Mouse (Mus musculus): ENCODE data around the gene Krt12. TPM values are rescaled to one million over a fixed set of nuclear protein-coding genes. Genes with fewer than 3 reads are reported as not detected.

The Krt12 gene
- polyA plus RNA-seq, 1 experiment = not detected

- Histone ChIP-seq H3K4me1 (ENCODE audit: control insufficient read depth, insufficient read depth, low read length) (no peaks in the 10 kb centered on the region), H3K4me3 (ENCODE audit: insufficient read depth, low read depth, low read length) (no peak overlapping the region), H3K27ac (ENCODE audit: insufficient read depth, low read depth, low read length) (no peak overlapping the region), H3K36me3 (ENCODE audit: control insufficient read depth, insufficient read depth, low read length) (no peaks in the 10 kb centered on the region), H3K27me3 (replicated peaks; ENCODE audit: control insufficient read depth, insufficient read depth, low read length) (no peaks in the 10 kb centered on the region)
- 81% methylated on average over 6 of the region's 6 CpGs for WGBS
- DNase-seq = no peak
- TF ChIP-seq POLR2A (IDR thresholded peaks at IDR 0.05; ENCODE audit: low read depth, low read length) (no peak), CTCF (conservative IDR thresholded peaks at IDR 0.05; ENCODE audit: insufficient read depth, insufficient read length, low read depth, low read length) (no peak)
Observed at GRCm38 (mm10) chr11:99391375-99391774, 30.7 kb downstream of the Krt12 start.

- TF ChIP-seq CTCF (conservative IDR thresholded peaks at IDR 0.05; ENCODE audit: insufficient read depth, insufficient read length, low read depth, low read length) (no peak), POLR2A (IDR thresholded peaks at IDR 0.05; ENCODE audit: low read depth, low read length) (no peak)
- H3K4me1 ChIP-seq (ENCODE audit: control insufficient read depth, insufficient read depth, low read length) = no peaks in the 10 kb centered on the region
- H3K36me3 ChIP-seq (ENCODE audit: control insufficient read depth, insufficient read depth, low read length) = no peaks in the 10 kb centered on the region
- WGBS = 65% methylated on average over 7 of the region's 7 CpGs
- H3K4me3 ChIP-seq (ENCODE audit: insufficient read depth, low read depth, low read length) = no peak overlapping the region
- H3K27me3 ChIP-seq (replicated peaks; ENCODE audit: control insufficient read depth, insufficient read depth, low read length) = no peaks in the 10 kb centered on the region
- no peak for DNase-seq
- H3K27ac ChIP-seq (ENCODE audit: insufficient read depth, low read depth, low read length) = no peak overlapping the region
Observed at GRCm38 (mm10) chr11:99390866-99391265, 31.2 kb downstream of the Krt12 start.

- Histone ChIP-seq H3K36me3 (ENCODE audit: control insufficient read depth, insufficient read depth, low read length) (no peaks in the 10 kb centered on the region), H3K4me1 (ENCODE audit: control insufficient read depth, insufficient read depth, low read length) (no peaks in the 10 kb centered on the region), H3K27ac (ENCODE audit: insufficient read depth, low read depth, low read length) (no peak within 1 kb of the TSS), H3K27me3 (replicated peaks; ENCODE audit: control insufficient read depth, insufficient read depth, low read length) (no peaks in the 10 kb centered on the region), H3K4me3 (ENCODE audit: insufficient read depth, low read depth, low read length) (no peak within 1 kb of the TSS)
- DNase-seq = no peak
- 81% methylated on average over 4 of the region's 4 CpGs for WGBS
- TF ChIP-seq CTCF (conservative IDR thresholded peaks at IDR 0.05; ENCODE audit: insufficient read depth, insufficient read length, low read depth, low read length) (no peak), POLR2A (IDR thresholded peaks at IDR 0.05; ENCODE audit: low read depth, low read length) (no peak)
Observed at GRCm38 (mm10) chr11:99389264-99389663, 32.8 kb downstream of the Krt12 start, which contains the start of gene Krt10. Gene Krt10 (minus strand): TSS chr11:99389364.

- peak; percentile 61 for DNase-seq
- 68% methylated on average over 18 of the region's 18 CpGs for WGBS
- no peak overlapping the region for H3K27ac ChIP-seq (ENCODE audit: insufficient read depth, low read depth, low read length)
- H3K36me3 ChIP-seq (ENCODE audit: control insufficient read depth, insufficient read depth, low read length) = no peaks in the 10 kb centered on the region
- H3K4me3 ChIP-seq (ENCODE audit: insufficient read depth, low read depth, low read length) = no peak overlapping the region
- no peaks in the 10 kb centered on the region for H3K4me1 ChIP-seq (ENCODE audit: control insufficient read depth, insufficient read depth, low read length)
- TF ChIP-seq CTCF (conservative IDR thresholded peaks at IDR 0.05; ENCODE audit: insufficient read depth, insufficient read length, low read depth, low read length) (no peak), POLR2A (IDR thresholded peaks at IDR 0.05; ENCODE audit: low read depth, low read length) (no peak)
- H3K27me3 ChIP-seq (replicated peaks; ENCODE audit: control insufficient read depth, insufficient read depth, low read length) = no peaks in the 10 kb centered on the region
Observed at GRCm38 (mm10) chr11:99388661-99389060, 33.4 kb downstream of the Krt12 start.

GRCm38 (mm10) chr11:99385813-99386721, 36.0 kb downstream of the Krt12 start:
- 2% methylated on average over 71 of the region's 71 CpGs for WGBS

GRCm38 (mm10) chr11:99379568-99379967, 42.5 kb downstream of the Krt12 start:
- H3K4me1 ChIP-seq (ENCODE audit: control insufficient read depth, insufficient read depth, low read length) = no peaks in the 10 kb centered on the region
- peak; percentile 73 for DNase-seq
- no peaks in the 10 kb centered on the region for H3K27me3 ChIP-seq (replicated peaks; ENCODE audit: control insufficient read depth, insufficient read depth, low read length)
- H3K4me3 ChIP-seq (ENCODE audit: insufficient read depth, low read depth, low read length) = no peak overlapping the region
- 16% methylated on average over 5 of the region's 5 CpGs for WGBS
- H3K36me3 ChIP-seq (ENCODE audit: control insufficient read depth, insufficient read depth, low read length) = no peaks in the 10 kb centered on the region
- H3K27ac ChIP-seq (ENCODE audit: insufficient read depth, low read depth, low read length) = no peak overlapping the region
- TF ChIP-seq CTCF (conservative IDR thresholded peaks at IDR 0.05; ENCODE audit: insufficient read depth, insufficient read length, low read depth, low read length) = peak; percentile 91
- TF ChIP-seq POLR2A (IDR thresholded peaks at IDR 0.05; ENCODE audit: low read depth, low read length) = no peak

More at GRCm38 (mm10) chr11:99385813-99386721, 36.0 kb downstream of the Krt12 start:
- peak overlapping the region; percentile 88 for H3K27ac ChIP-seq (ENCODE audit: insufficient read depth, low read depth, low read length)
- TF ChIP-seq POLR2A (IDR thresholded peaks at IDR 0.05; ENCODE audit: low read depth, low read length) (peak; percentile 10), CTCF (conservative IDR thresholded peaks at IDR 0.05; ENCODE audit: insufficient read depth, insufficient read length, low read depth, low read length) (no peak)
- peak; percentile 96 for DNase-seq
- no peaks in the 10 kb centered on the region for H3K4me1 ChIP-seq (ENCODE audit: control insufficient read depth, insufficient read depth, low read length)
- no peaks in the 10 kb centered on the region for H3K36me3 ChIP-seq (ENCODE audit: control insufficient read depth, insufficient read depth, low read length)
- peak overlapping the region; percentile 78 for H3K4me3 ChIP-seq (ENCODE audit: insufficient read depth, low read depth, low read length)
- H3K27me3 ChIP-seq (replicated peaks; ENCODE audit: control insufficient read depth, insufficient read depth, low read length) = no peaks in the 10 kb centered on the region

- H3K4me1 ChIP-seq (ENCODE audit: control insufficient read depth, insufficient read depth, low read length) = no peaks in the 10 kb centered on the region
- no peaks in the 10 kb centered on the region for H3K36me3 ChIP-seq (ENCODE audit: control insufficient read depth, insufficient read depth, low read length)
- no peaks in the 10 kb centered on the region for H3K27me3 ChIP-seq (replicated peaks; ENCODE audit: control insufficient read depth, insufficient read depth, low read length)
- no peak within 1 kb of the TSS for H3K27ac ChIP-seq (ENCODE audit: insufficient read depth, low read depth, low read length)
- WGBS = 85% methylated on average over 13 of the region's 13 CpGs
- TF ChIP-seq POLR2A (IDR thresholded peaks at IDR 0.05; ENCODE audit: low read depth, low read length) (no peak), CTCF (conservative IDR thresholded peaks at IDR 0.05; ENCODE audit: insufficient read depth, insufficient read length, low read depth, low read length) (no peak)
- no peak within 1 kb of the TSS for H3K4me3 ChIP-seq (ENCODE audit: insufficient read depth, low read depth, low read length)
- DNase-seq = no peak
Observed at GRCm38 (mm10) chr11:99374803-99375202, 47.3 kb downstream of the Krt12 start, which contains the start of gene Krt28. Gene Krt28 (minus strand): TSS chr11:99374903.

Data from kidney, adult 2 months (tissue).